Mouse (Mus musculus): ENCODE data around the gene Bag6. TPM values are rescaled to one million over a fixed set of nuclear protein-coding genes. Genes with fewer than 3 reads are reported as not detected.

Bag6 gene
- polyA plus RNA-seq, 1 experiment from 2014 or later = 37.4 TPM

- H3K4me2 ChIP-seq (replicated peaks; ENCODE audit: low read depth) = peak overlapping the region; percentile 82; the same call in 1 of the 2 replicates
- H3K36me3 ChIP-seq (ENCODE audit: control insufficient read depth, insufficient read depth) = peaks cover 51% of the 10 kb centered on the region
- H3K4me3 ChIP-seq (ENCODE audit: low read depth, low read length) = peak overlapping the region; percentile 94; the same call in 1 of the 2 replicates
- no peak for ATAC-seq
- 66% methylated on average over 14 of the region's 14 CpGs for WGBS
- no peak overlapping the region for H3K9ac ChIP-seq (ENCODE audit: low read depth, low read length)
- no peak overlapping the region for H3K27ac ChIP-seq (ENCODE audit: low read depth, low read length)
- H3K4me1 ChIP-seq (replicated peaks; ENCODE audit: control insufficient read depth, insufficient read depth, low read length) = peaks cover 4% of the 10 kb centered on the region; the same call in 1 of the 2 replicates
- TF ChIP-seq CTCF (IDR thresholded peaks at IDR 0.05; ENCODE audit: low read depth) = no peak
- H3K27me3 ChIP-seq (replicated peaks; ENCODE audit: control insufficient read depth, insufficient read depth, low read length) = no peaks in the 10 kb centered on the region
- H3K9me3 ChIP-seq (ENCODE audit: control insufficient read depth) = no peaks in the 10 kb centered on the region
Observed at GRCm38 (mm10) chr17:35162121-35162520, 27.1 kb downstream of the Bag6 start.

GRCm38 (mm10) chr17:35162730-35163129, 27.8 kb downstream of the Bag6 start:
- Histone ChIP-seq H3K36me3 (ENCODE audit: control insufficient read depth, insufficient read depth) (peaks cover 45% of the 10 kb centered on the region), H3K27me3 (replicated peaks; ENCODE audit: control insufficient read depth, insufficient read depth, low read length) (no peaks in the 10 kb centered on the region), H3K4me2 (replicated peaks; ENCODE audit: low read depth) (peak overlapping the region; percentile 82), H3K9ac (ENCODE audit: low read depth, low read length) (peak overlapping the region; percentile 98), H3K4me1 (replicated peaks; ENCODE audit: control insufficient read depth, insufficient read depth, low read length) (peaks cover 4% of the 10 kb centered on the region; the same call in 1 of the 2 replicates), H3K4me3 (ENCODE audit: low read depth, low read length) (peak overlapping the region; percentile 94), H3K9me3 (ENCODE audit: control insufficient read depth) (no peaks in the 10 kb centered on the region), H3K27ac (ENCODE audit: low read depth, low read length) (no peak overlapping the region)
- TF ChIP-seq CTCF (IDR thresholded peaks at IDR 0.05; ENCODE audit: low read depth) = no peak
- no peak for ATAC-seq
- 11% methylated on average over 12 of the region's 12 CpGs for WGBS

- 5% methylated on average over 8 of the region's 8 CpGs for WGBS
- Histone ChIP-seq H3K4me3 (ENCODE audit: low read depth, low read length) (peak overlapping the region; percentile 94), H3K4me2 (replicated peaks; ENCODE audit: low read depth) (peak overlapping the region; percentile 82), H3K36me3 (ENCODE audit: control insufficient read depth, insufficient read depth) (peaks cover 38% of the 10 kb centered on the region), H3K27me3 (replicated peaks; ENCODE audit: control insufficient read depth, insufficient read depth, low read length) (no peaks in the 10 kb centered on the region), H3K27ac (ENCODE audit: low read depth, low read length) (peak overlapping the region; percentile 96), H3K9ac (ENCODE audit: low read depth, low read length) (peak overlapping the region; percentile 98), H3K4me1 (replicated peaks; ENCODE audit: control insufficient read depth, insufficient read depth, low read length) (peaks cover 4% of the 10 kb centered on the region; the same call in 1 of the 2 replicates), H3K9me3 (ENCODE audit: control insufficient read depth) (no peaks in the 10 kb centered on the region)
- ATAC-seq = no peak
- no peak for TF ChIP-seq CTCF (IDR thresholded peaks at IDR 0.05; ENCODE audit: low read depth)
Observed at GRCm38 (mm10) chr17:35163326-35164081, 28.5 kb downstream of the Bag6 start.

GRCm38 (mm10) chr17:35164218-35164567, 29.2 kb downstream of the Bag6 start:
- 1% methylated on average over 24 of the region's 28 CpGs for WGBS
- no peak for TF ChIP-seq CTCF (IDR thresholded peaks at IDR 0.05; ENCODE audit: low read depth)

GRCm38 (mm10) chr17:35164568-35165450, 29.8 kb downstream of the Bag6 start, which contains the start of gene Prrc2a:
Gene Prrc2a, minus strand, starts transcription at chr17:35164897.
- Histone ChIP-seq H3K27ac (ENCODE audit: low read depth, low read length) (peak within 1 kb of the TSS; percentile 96), H3K36me3 (ENCODE audit: control insufficient read depth, insufficient read depth) (peaks cover 25% of the 10 kb centered on the region), H3K9me3 (ENCODE audit: control insufficient read depth) (no peaks in the 10 kb centered on the region), H3K4me2 (replicated peaks; ENCODE audit: low read depth) (peak within 1 kb of the TSS; percentile 82), H3K27me3 (replicated peaks; ENCODE audit: control insufficient read depth, insufficient read depth, low read length) (no peaks in the 10 kb centered on the region), H3K9ac (ENCODE audit: low read depth, low read length) (peak within 1 kb of the TSS; percentile 98), H3K4me3 (ENCODE audit: low read depth, low read length) (peak within 1 kb of the TSS; percentile 94), H3K4me1 (replicated peaks; ENCODE audit: control insufficient read depth, insufficient read depth, low read length) (peaks cover 4% of the 10 kb centered on the region; the same call in 1 of the 2 replicates)
- under 1% methylated on average over 62 of the region's 89 CpGs for WGBS
- no peak for TF ChIP-seq CTCF (IDR thresholded peaks at IDR 0.05; ENCODE audit: low read depth)
- peak; percentile 95 for ATAC-seq

More at GRCm38 (mm10) chr17:35164218-35164567, 29.2 kb downstream of the Bag6 start:
- no peak for ATAC-seq
- H3K4me3 ChIP-seq (ENCODE audit: low read depth, low read length) = peak overlapping the region; percentile 94
- H3K9me3 ChIP-seq (ENCODE audit: control insufficient read depth) = no peaks in the 10 kb centered on the region
- H3K36me3 ChIP-seq (ENCODE audit: control insufficient read depth, insufficient read depth) = peaks cover 31% of the 10 kb centered on the region
- peaks cover 4% of the 10 kb centered on the region; the same call in 1 of the 2 replicates for H3K4me1 ChIP-seq (replicated peaks; ENCODE audit: control insufficient read depth, insufficient read depth, low read length)
- peak overlapping the region; percentile 96 for H3K27ac ChIP-seq (ENCODE audit: low read depth, low read length)
- H3K9ac ChIP-seq (ENCODE audit: low read depth, low read length) = peak overlapping the region; percentile 98
- H3K27me3 ChIP-seq (replicated peaks; ENCODE audit: control insufficient read depth, insufficient read depth, low read length) = no peaks in the 10 kb centered on the region
- peak overlapping the region; percentile 82 for H3K4me2 ChIP-seq (replicated peaks; ENCODE audit: low read depth)

Data from intestine, postnatal 0 days (tissue).